Mouse (Mus musculus) bone marrow, adult 2 months (tissue): ENCODE data around the gene Arhgap6. TPM values are rescaled to one million over a fixed set of nuclear protein-coding genes. Genes with fewer than 3 reads are reported as not detected.

ENCODE experiments used
- H3K27ac ChIP-seq: fragments of 200-500 bp; 2 replicates; pipeline ENCODE4 v1.5.1; 2012; ENCODE audit warnings: low read depth, mild to moderate bottlenecking, control low read depth, inconsistent platforms, low read length; ENCODE audit not compliant: control insufficient read depth, poor library complexity, insufficient read depth
- H3K4me1 ChIP-seq: fragments of 200-500 bp; 2 replicates; pipeline ENCODE4 v1.6.1; 2011; ENCODE audit warnings: low read length; ENCODE audit not compliant: control insufficient read depth, insufficient read depth
- H3K4me3 ChIP-seq: fragments of 200-500 bp; replicated peaks from 2 replicates; pipeline ENCODE3; 2011; ENCODE audit warnings: mild to moderate bottlenecking, low read depth, low read length, control low read depth; ENCODE audit not compliant: control insufficient read depth
- CTCF ChIP-seq: fragments of 200-500 bp; IDR thresholded peaks from 2 replicates; pipeline ENCODE4 v1.5.1; 2011; ENCODE audit warnings: low read length, control low read depth; ENCODE audit not compliant: control insufficient read depth, insufficient read depth
- POLR2A ChIP-seq: fragments of 200-500 bp; IDR thresholded peaks from 2 replicates; pipeline ENCODE4 v1.6.1; 2011; ENCODE audit warnings: low read depth, mild to moderate bottlenecking, control low read depth, low read length, borderline replicate concordance; ENCODE audit not compliant: control insufficient read depth
- WGBS: fragments of 180-500 bp; shearing (Covaris S2); methylation state at CpG from one replicate; pipeline ENCODE4 v1.1.7; 2018; 5-methylcytosine and 5-hydroxymethylcytosine counted together
- polyA plus RNA-seq: library from polyadenylated mRNA; stranded (reverse); fragments of >200 nt; gene quantifications from 2 replicates; pipeline ENCODE4 v1.2.4, GENCODE M21; 2011; ENCODE audit warnings: low replicate concordance; ENCODE audit not compliant: missing spikeins, insufficient read depth, insufficient read length

Arhgap6 gene
- polyA plus RNA-seq, 1 experiment, result 8.3 TPM

GRCm38 (mm10) chrX:168937941-168938340, 143.0 kb downstream of the Arhgap6 start:
- Histone ChIP-seq H3K4me3 (no peak overlapping the region), H3K27ac (no peak overlapping the region), H3K4me1 (no peaks in the 10 kb centered on the region)
- 18% methylated on average over 4 of the region's 4 CpGs for WGBS
- TF ChIP-seq POLR2A, result no peak
- no peak for TF ChIP-seq CTCF

GRCm38 (mm10) chrX:168941684-168942083, 146.8 kb downstream of the Arhgap6 start:
- Histone ChIP-seq H3K4me1 (no peaks in the 10 kb centered on the region), H3K4me3 (no peak overlapping the region), H3K27ac (no peak overlapping the region)
- 72% methylated on average over 5 of the region's 5 CpGs for WGBS
- TF ChIP-seq POLR2A, result no peak
- no peak for TF ChIP-seq CTCF

GRCm38 (mm10) chrX:168943217-168943616, 148.3 kb downstream of the Arhgap6 start:
- Histone ChIP-seq H3K4me1 (no peaks in the 10 kb centered on the region), H3K4me3 (no peak overlapping the region), H3K27ac (no peak overlapping the region)
- WGBS, result 80% methylated on average over 4 of the region's 4 CpGs
- no peak for TF ChIP-seq CTCF
- no peak for TF ChIP-seq POLR2A

GRCm38 (mm10) chrX:168975444-168975843, 180.5 kb downstream of the Arhgap6 start:
- Histone ChIP-seq H3K4me1 (no peaks in the 10 kb centered on the region), H3K4me3 (no peak overlapping the region), H3K27ac (no peak overlapping the region)
- no peak for TF ChIP-seq CTCF
- TF ChIP-seq POLR2A, result no peak
- WGBS, result 84% methylated on average over 1 of the region's 1 CpGs

GRCm38 (mm10) chrX:168977776-168978175, 182.9 kb downstream of the Arhgap6 start:
- Histone ChIP-seq H3K4me3 (no peak overlapping the region), H3K4me1 (no peaks in the 10 kb centered on the region), H3K27ac (no peak overlapping the region)
- TF ChIP-seq POLR2A, result no peak
- no peak for TF ChIP-seq CTCF
- 60% methylated on average over 3 of the region's 3 CpGs for WGBS

- 47% methylated on average over 2 of the region's 2 CpGs for WGBS
- no peak for TF ChIP-seq POLR2A
- H3K4me3 ChIP-seq, result no peak overlapping the region
- no peak overlapping the region for H3K27ac ChIP-seq
- H3K4me1 ChIP-seq, result no peaks in the 10 kb centered on the region
Measured at GRCm38 (mm10) chrX:168980370-168980769, 185.5 kb downstream of the Arhgap6 start.

- no peak overlapping the region for H3K4me3 ChIP-seq
- TF ChIP-seq POLR2A (no peak), CTCF (no peak)
- no peaks in the 10 kb centered on the region for H3K4me1 ChIP-seq
- H3K27ac ChIP-seq, result no peak overlapping the region
- WGBS, result 47% methylated on average over 1 of the region's 1 CpGs
Measured at GRCm38 (mm10) chrX:169007066-169007465, 212.2 kb downstream of the Arhgap6 start.

- TF ChIP-seq CTCF (no peak), POLR2A (no peak)
- no peak overlapping the region for H3K27ac ChIP-seq
- H3K4me3 ChIP-seq, result no peak overlapping the region
- H3K4me1 ChIP-seq, result no peaks in the 10 kb centered on the region
Measured at GRCm38 (mm10) chrX:169012701-169013100, 217.8 kb downstream of the Arhgap6 start.

- Histone ChIP-seq H3K27ac (no peak overlapping the region), H3K4me1 (no peaks in the 10 kb centered on the region), H3K4me3 (no peak overlapping the region)
- TF ChIP-seq CTCF, result no peak
- 26% methylated on average over 1 of the region's 1 CpGs for WGBS
Measured at GRCm38 (mm10) chrX:169034390-169034789, 239.5 kb downstream of the Arhgap6 start.
